Mouse (Mus musculus) lung, postnatal 0 days (tissue): ENCODE results near the gene Mllt3.

Experiments used
- CTCF ChIP-seq: IDR thresholded peaks from 2 replicates; pipeline ENCODE4 v1.5.1; 2016; ENCODE audit warnings: antibody characterized with exemption, mild to moderate bottlenecking
- EP300 ChIP-seq: IDR thresholded peaks from 2 replicates; pipeline ENCODE4 v1.6.1; 2016; ENCODE audit warnings: antibody characterized with exemption, mild to moderate bottlenecking, control low read depth

DNA sequence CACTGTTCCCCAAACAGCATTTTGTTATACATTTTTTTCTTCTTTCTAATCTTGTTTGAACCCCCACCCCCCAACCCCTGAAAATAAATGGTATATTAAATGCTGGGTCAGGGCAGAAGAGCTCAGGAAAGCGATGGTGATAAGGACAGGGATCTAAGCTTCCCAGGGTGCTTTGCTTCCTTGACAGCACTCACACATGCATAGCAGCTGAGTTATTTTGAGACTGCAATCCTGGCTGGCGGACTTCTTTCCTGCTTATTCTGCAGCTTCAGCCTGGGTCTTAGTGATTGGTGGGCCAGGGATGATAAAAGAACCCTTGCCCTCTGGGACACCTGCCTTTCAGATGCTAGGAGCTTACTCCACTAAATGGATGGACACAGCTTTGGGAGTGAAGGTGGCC, 249.4 kb downstream of the Mllt3 start:
- no peak for TF ChIP-seq CTCF
- TF ChIP-seq EP300: no peak
